10 mouse cellular contexts compared by ENCODE assay signal in genomic region chr11:101058726-101059125, GRCm38 (mm10). TPM values are rescaled to one million over a fixed set of nuclear protein-coding genes. Genes with fewer than 3 reads are reported as not detected.
DNase-seq lines count a peak whose midpoint lies in the region; ATAC-seq and TF ChIP-seq lines count a peak whose summit lies in the region.
"Had no signal": no experiment of that assay in that cellular context is flagged by ENCODE, and none has a peak within 500 bp of the region (broad histone marks: within the 10 kb centered on the region; RNA-seq: fewer than 3 reads in every experiment).

No protein-coding gene starts in this region.

- no peak overlapping the region for H3K4me3 ChIP-seq in kidney, adult 2 months (ENCODE audit: insufficient read depth, low read depth, low read length)
- H3K4me3 ChIP-seq in kidney, embryonic 14.5 days (ENCODE audit: low read length), result no peak overlapping the region
- H3K4me3 ChIP-seq in intestine, embryonic 16.5 days (ENCODE audit: low read length), result no peak overlapping the region
- H3K4me3 ChIP-seq: forebrain, embryonic 15.5 days; midbrain, embryonic 15.5 days had no signal

- H3K4me1 ChIP-seq in kidney, adult 2 months (ENCODE audit: control insufficient read depth, insufficient read depth, low read length), result peaks cover 1% of the 10 kb centered on the region; the same call in 1 of the 2 replicates
- H3K4me1 ChIP-seq in kidney, embryonic 14.5 days (ENCODE audit: control insufficient read depth, insufficient read depth, low read length), result peaks cover 22% of the 10 kb centered on the region
- peaks cover 79% of the 10 kb centered on the region for H3K4me1 ChIP-seq in intestine, embryonic 16.5 days (ENCODE audit: control insufficient read depth, insufficient read depth, low read length)
- H3K4me1 ChIP-seq: midbrain, embryonic 15.5 days had no signal

- TF ChIP-seq POLR2A in kidney, adult 2 months (IDR thresholded peaks at IDR 0.05; ENCODE audit: low read depth, low read length), result no peak

- WGBS in kidney, adult 2 months, result 53% methylated on average over 5 of the region's 5 CpGs
- 40% methylated on average over 5 of the region's 5 CpGs for WGBS in kidney, embryonic 14.5 days
- 54% methylated on average over 5 of the region's 5 CpGs for WGBS in intestine, embryonic 16.5 days

- H3K27ac ChIP-seq in kidney, adult 2 months (ENCODE audit: insufficient read depth, low read depth, low read length), result peak overlapping the region; percentile 35
- H3K27ac ChIP-seq in kidney, embryonic 14.5 days (ENCODE audit: low read depth, low read length), result no peak overlapping the region
- H3K27ac ChIP-seq in intestine, embryonic 16.5 days (ENCODE audit: low read length), result peak overlapping the region; percentile 89
- H3K27ac ChIP-seq: forebrain, embryonic 15.5 days; midbrain, embryonic 15.5 days had no signal

- no peak overlapping the region for H3K4me2 ChIP-seq in kidney, embryonic 14.5 days (replicated peaks; ENCODE audit: low read depth, low read length)
- H3K4me2 ChIP-seq in intestine, embryonic 16.5 days (ENCODE audit: low read depth, low read length), result no peak overlapping the region
- H3K4me2 ChIP-seq: forebrain, embryonic 15.5 days; midbrain, embryonic 15.5 days had no signal

- intact Hi-C loops in gastrocnemius, postnatal 14 days (cut with DNase I; ENCODE audit: low total_unique reads), result loop anchor here (5.0 to 10.0 kb wide), 2 partner anchors 76 to 164 kb away; no protein-coding TSS in a partner anchor

- H3K9me3 ChIP-seq in kidney, embryonic 14.5 days (ENCODE audit: control insufficient read depth, low read length), result 0 out of 2 replicates have a peak, but pooled peaks cover 2% of the 10 kb centered on the region
- H3K9me3 ChIP-seq in intestine, embryonic 16.5 days (ENCODE audit: control insufficient read depth, low read length), result no peaks in the 10 kb centered on the region
- H3K9me3 ChIP-seq: forebrain, embryonic 15.5 days; midbrain, embryonic 15.5 days had no signal

- no peak overlapping the region for H3K9ac ChIP-seq in kidney, embryonic 14.5 days (ENCODE audit: low read depth, low read length)
- peak overlapping the region; percentile 31; the same call in 1 of the 2 replicates for H3K9ac ChIP-seq in intestine, embryonic 16.5 days (ENCODE audit: low read depth, low read length)
- H3K9ac ChIP-seq: forebrain, embryonic 15.5 days; midbrain, embryonic 15.5 days had no signal

- no peaks in the 10 kb centered on the region for H3K36me3 ChIP-seq in kidney, adult 2 months (ENCODE audit: control insufficient read depth, insufficient read depth, low read length)
- peaks cover 12% of the 10 kb centered on the region; the same call in 1 of the 2 replicates for H3K36me3 ChIP-seq in kidney, embryonic 14.5 days (ENCODE audit: control insufficient read depth, insufficient read depth, low read length)
- no peaks in the 10 kb centered on the region; the same call in 1 of the 2 replicates for H3K36me3 ChIP-seq in intestine, embryonic 16.5 days (ENCODE audit: control insufficient read depth, insufficient read depth, low read length)

- no peaks in the 10 kb centered on the region for H3K27me3 ChIP-seq in kidney, adult 2 months (replicated peaks; ENCODE audit: control insufficient read depth, insufficient read depth, low read length)
- no peaks in the 10 kb centered on the region for H3K27me3 ChIP-seq in kidney, embryonic 14.5 days (ENCODE audit: control insufficient read depth, insufficient read depth, low read length)
- no peaks in the 10 kb centered on the region for H3K27me3 ChIP-seq in intestine, embryonic 16.5 days (replicated peaks; ENCODE audit: control insufficient read depth, insufficient read depth, low read length)
- H3K27me3 ChIP-seq: forebrain, embryonic 15.5 days; midbrain, embryonic 15.5 days had no signal

- TF ChIP-seq CTCF in kidney, adult 2 months (conservative IDR thresholded peaks at IDR 0.05; ENCODE audit: insufficient read depth, insufficient read length, low read depth, low read length), result no peak

- ATAC-seq in kidney, embryonic 14.5 days (ENCODE audit: low FRiP score, low TSS enrichment), result no peak
- ATAC-seq in intestine, embryonic 16.5 days, result peak; percentile 25
- ATAC-seq: forebrain, embryonic 15.5 days; midbrain, embryonic 15.5 days had no signal

- DNase-seq in kidney, adult 2 months, result peak; percentile 54
- DNase-seq in ES-CJ7 (ENCODE audit: low read depth, low spot score), result peak; percentile 41
- peak; percentile 68 to 87 for DNase-seq in heart, adult 18-20 months
- DNase-seq in spleen, adult 18-20 months, result no peak
- no peak for DNase-seq in left cerebral cortex, adult 9 months (ENCODE audit: low spot score in 2 of 2)
- no peak for DNase-seq in gastrocnemius, postnatal 14 days

RNA-seq across cellular contexts. Expression of gene Naglu, which starts 11.1 kb away (rescaled TPM):
- polyA plus RNA-seq in kidney, adult 2 months (2012; rRNA removed), result 50.6 and 60.6 TPM in 2 replicates
- 7.0 and 11.5 TPM in 2 replicates for polyA plus RNA-seq in kidney, embryonic 14.5 days (2014; fragmentation: Nextera tagmentation; extraction: Ambion mirVana)
- 1 to 10 TPM; 7.2 to 8.4 TPM for total RNA-seq in heart, adult 18-20 months (2021)
- polyA plus RNA-seq in intestine, embryonic 16.5 days (2015; fragmentation: Nextera tagmentation; extraction: Ambion mirVana), result 14.7 and 18.2 TPM in 2 replicates
- 1 to 10 TPM; 6.2 to 7.4 TPM for total RNA-seq in gastrocnemius, postnatal 14 days (2021)

RNA-seq across cellular contexts. Expression of gene Hsd17b1, which starts 19.5 kb away (rescaled TPM):
- 0.44 and 0.83 TPM in 2 replicates for polyA plus RNA-seq in kidney, adult 2 months (2012; rRNA removed)
- polyA plus RNA-seq in kidney, embryonic 14.5 days (2014; fragmentation: Nextera tagmentation; extraction: Ambion mirVana), result 0.16 TPM in 1 of 2 replicates, not detected in the other
- under 1 TPM; 0.41 to 0.77 TPM for total RNA-seq in heart, adult 18-20 months (2021)
- polyA plus RNA-seq in intestine, embryonic 16.5 days (2015; fragmentation: Nextera tagmentation; extraction: Ambion mirVana), result 0.10 and 0.16 TPM in 2 replicates
- under 1 TPM in 1 of 2 experiments, not detected in 1; 0.29 TPM for total RNA-seq in gastrocnemius, postnatal 14 days (2021)

RNA-seq across cellular contexts. Expression of gene Coasy, which starts 23.6 kb away (rescaled TPM):
- 154 and 200 TPM in 2 replicates for polyA plus RNA-seq in kidney, adult 2 months (2012; rRNA removed)
- polyA plus RNA-seq in kidney, embryonic 14.5 days (2014; fragmentation: Nextera tagmentation; extraction: Ambion mirVana), result 42.0 and 44.9 TPM in 2 replicates
- 10 to 100 TPM; 17.4 to 18.8 TPM for total RNA-seq in heart, adult 18-20 months (2021)
- polyA plus RNA-seq in intestine, embryonic 16.5 days (2015; fragmentation: Nextera tagmentation; extraction: Ambion mirVana), result 44.4 and 47.1 TPM in 2 replicates
- total RNA-seq in gastrocnemius, postnatal 14 days (2021), result 1 to 10 TPM; 8.1 to 9.5 TPM

RNA-seq across cellular contexts. Expression of gene Mlx, which starts 28.4 kb away (rescaled TPM):
- polyA plus RNA-seq in kidney, adult 2 months (2012; rRNA removed), result 56.9 and 67.9 TPM in 2 replicates
- 39.7 and 48.7 TPM in 2 replicates for polyA plus RNA-seq in kidney, embryonic 14.5 days (2014; fragmentation: Nextera tagmentation; extraction: Ambion mirVana)
- total RNA-seq in heart, adult 18-20 months (2021), result 10 to 100 TPM; 17.2 to 17.9 TPM
- 78.6 and 87.5 TPM in 2 replicates for polyA plus RNA-seq in intestine, embryonic 16.5 days (2015; fragmentation: Nextera tagmentation; extraction: Ambion mirVana)
- total RNA-seq in gastrocnemius, postnatal 14 days (2021), result 10 to 100 TPM; 10.8 to 12.4 TPM

RNA-seq across cellular contexts. Expression of gene Psmc3ip, which starts 36.5 kb away (rescaled TPM):
- polyA plus RNA-seq in kidney, adult 2 months (2012; rRNA removed), result 1.2 and 1.9 TPM in 2 replicates
- 52.0 and 61.8 TPM in 2 replicates for polyA plus RNA-seq in kidney, embryonic 14.5 days (2014; fragmentation: Nextera tagmentation; extraction: Ambion mirVana)
- total RNA-seq in heart, adult 18-20 months (2021), result 1 to 10 TPM; 2.4 to 2.6 TPM
- 15.0 and 18.1 TPM in 2 replicates for polyA plus RNA-seq in intestine, embryonic 16.5 days (2015; fragmentation: Nextera tagmentation; extraction: Ambion mirVana)
- total RNA-seq in gastrocnemius, postnatal 14 days (2021), result 1 to 10 TPM; 1.1 to 1.5 TPM

Comparison
In these comparisons a context has a peak if more than half of its experiments do, and no peak if none do; other contexts are left out.
1. DNase-seq: peak in kidney, adult 2 months (single experiment), ES-CJ7 (single experiment) and heart, adult 18-20 months (2 of 2); none in spleen, adult 18-20 months (0 of 2), left cerebral cortex, adult 9 months (0 of 2) and gastrocnemius, postnatal 14 days (single experiment).